Mouse (Mus musculus) spleen, postnatal 10 days (tissue): ENCODE measurements around the gene Actl7a.

Experiments
- DNase-seq, 2 experiments: peaks; one replicate each; pipeline ENCODE4 v3.0.0; 2021 to 2022; ENCODE audit warnings: low spot score in 2 of 2

Gene Actl7a

DNA sequence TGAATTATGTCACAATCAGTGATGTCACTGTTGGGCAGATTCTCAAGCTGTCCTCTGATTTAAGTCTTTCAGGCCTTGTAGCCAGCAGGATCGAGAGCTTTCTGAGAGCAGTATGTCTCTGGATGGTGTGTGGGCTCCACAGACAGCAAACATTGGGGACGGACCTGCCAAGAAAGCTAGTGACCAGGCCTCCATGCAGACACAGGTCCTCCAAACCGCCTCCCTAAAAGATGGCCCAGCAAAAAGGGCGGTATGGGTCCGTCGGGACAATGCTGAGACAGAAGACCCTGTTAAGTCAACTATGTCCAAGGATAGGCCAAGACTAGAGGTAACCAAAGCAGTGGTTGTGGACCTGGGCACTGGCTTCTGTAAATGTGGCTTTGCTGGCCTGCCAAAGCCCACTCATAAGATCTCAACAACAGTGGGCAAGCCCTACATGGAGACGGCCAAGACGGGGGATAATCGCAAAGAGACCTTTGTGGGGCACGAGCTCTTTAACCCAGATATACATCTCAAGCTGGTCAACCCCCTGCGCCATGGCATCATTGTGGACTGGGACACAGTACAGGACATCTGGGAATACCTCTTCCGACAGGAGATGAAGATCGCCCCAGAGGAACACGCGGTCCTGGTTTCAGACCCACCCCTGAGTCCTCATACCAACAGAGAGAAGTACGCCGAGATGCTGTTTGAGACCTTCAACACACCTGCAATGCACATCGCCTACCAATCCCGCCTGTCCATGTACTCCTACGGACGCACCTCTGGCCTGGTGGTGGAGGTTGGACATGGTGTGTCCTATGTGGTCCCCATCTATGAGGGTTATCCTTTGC is at the start of gene Actl7a:
TSS of gene Actl7a (plus strand) at position 51 of the 833 bp plus-strand sequence.
- no peak for DNase-seq

DNA sequence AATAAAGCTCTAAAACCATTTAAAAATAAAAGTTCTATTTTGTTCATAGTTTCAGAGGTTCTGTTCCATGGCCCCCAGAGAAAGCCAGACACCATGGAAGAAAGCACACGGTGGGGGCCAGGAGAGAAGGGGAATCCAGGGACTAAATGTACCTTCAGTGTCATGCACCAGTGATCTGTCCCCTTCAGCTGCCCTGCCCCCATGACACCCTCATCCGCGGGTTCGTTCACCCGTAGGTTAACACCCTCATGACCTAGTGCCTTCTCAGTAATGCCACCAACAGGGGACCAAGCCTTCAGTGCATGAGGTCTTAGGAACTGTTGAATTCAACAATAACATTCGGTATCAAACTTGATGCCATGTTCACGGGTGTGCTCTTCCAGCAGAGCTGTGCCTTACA is 46.8 kb upstream of the Actl7a start:
- DNase-seq = no peak

- no peak for DNase-seq
Observed at GRCm38 (mm10) chr4:56698671-56699070, 44.5 kb upstream of the Actl7a start.

DNA sequence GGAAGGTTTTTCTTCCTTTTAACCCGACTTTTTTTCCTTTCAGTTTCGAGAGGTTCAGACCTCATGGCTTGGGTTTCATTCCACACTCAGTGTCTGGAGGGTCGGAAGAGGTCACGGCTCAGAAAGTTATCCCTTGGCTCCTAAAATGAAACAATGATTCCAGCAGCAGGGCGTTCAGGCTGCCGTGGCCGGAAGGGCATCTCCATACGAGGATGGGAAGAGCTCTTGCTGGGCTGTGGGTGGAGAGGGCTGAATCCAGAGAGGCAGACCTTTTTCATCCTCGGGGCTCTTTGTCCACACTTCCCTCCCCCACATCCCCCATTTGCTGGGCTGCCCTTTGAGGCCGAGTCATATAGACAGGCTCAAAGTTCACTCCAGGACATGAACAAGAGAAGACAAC is 41.0 kb upstream of the Actl7a start:
- no peak for DNase-seq

DNA sequence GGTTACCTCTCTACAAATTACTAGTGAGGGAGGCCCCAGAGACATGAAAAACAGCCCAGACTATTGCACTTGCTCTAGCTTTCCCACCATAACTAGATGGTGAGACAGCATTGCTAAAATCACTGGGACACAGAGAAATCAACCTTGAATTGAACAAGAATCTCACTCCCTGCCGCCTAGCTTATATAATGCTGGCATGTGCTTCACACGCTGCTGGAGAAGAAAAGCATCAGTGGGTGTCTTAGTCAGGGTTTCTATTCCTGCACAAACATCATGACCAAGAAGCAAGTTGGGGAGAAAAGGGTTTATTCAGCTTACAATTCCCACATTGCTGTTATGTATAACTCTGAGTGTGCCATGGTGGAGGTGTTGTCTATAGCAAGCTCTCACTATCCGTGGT is 30.1 kb upstream of the Actl7a start:
- DNase-seq = no peak

DNA sequence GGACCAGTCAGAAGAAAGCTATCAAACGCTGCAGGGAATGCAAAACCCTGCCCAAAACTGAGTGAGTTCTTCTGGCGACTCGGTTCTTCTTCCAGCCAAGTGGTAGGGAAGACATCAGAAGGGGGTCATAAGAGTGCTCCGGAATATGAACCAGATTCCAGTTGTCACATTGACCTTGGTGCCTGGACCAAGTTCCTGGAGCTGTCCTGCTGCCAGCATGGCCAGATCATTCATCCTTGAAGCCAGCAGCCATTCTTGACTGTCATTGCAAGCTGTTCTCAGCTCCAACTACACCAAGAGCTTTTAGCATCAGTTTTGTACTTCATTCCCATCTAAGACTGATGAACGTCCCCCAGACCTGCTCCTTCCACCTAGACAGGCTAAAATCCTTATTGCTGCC is 26.4 kb upstream of the Actl7a start:
- DNase-seq = no peak

DNA sequence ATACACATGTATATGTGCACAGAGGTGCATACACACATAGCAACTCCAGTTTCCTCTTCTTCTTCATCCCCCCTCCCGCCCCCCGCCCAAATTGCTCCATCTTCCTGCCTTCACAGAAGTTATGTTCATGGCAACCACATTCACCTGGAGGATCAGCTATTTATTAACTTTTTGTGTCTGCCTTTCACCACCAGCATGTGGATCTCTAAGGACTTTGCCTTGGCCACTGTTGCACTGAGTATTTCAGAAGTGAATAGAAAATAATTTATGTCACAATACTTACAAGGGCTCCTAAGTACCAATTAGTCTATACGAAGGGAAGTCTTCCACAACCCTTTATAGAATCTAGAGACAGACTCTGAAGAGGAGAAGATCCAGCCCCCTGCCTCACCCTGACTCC is 25.3 kb upstream of the Actl7a start:
- DNase-seq = no peak

GRCm38 (mm10) chr4:56718573-56719442 is 24.4 kb upstream of the Actl7a start:
- DNase-seq = no peak

DNA sequence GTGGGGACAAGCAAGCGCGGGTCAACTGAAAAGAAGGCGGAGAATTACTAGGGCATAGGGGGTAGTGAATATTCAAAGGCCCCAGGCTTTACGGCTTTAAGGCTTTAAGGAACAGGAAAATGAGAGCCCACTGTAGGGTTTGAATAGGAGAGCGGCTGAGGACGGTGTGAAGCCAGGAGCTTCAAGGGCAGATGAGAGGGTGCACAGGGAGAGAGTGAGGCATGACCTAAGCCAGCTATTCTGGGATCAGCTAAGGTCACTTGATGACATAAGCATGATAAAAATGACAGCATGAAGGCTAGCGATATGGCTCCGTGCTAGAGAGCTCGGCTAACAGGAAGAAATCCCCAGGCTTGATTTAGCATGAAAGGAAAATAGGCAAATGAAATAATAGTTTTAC is 23.8 kb upstream of the Actl7a start:
- no peak for DNase-seq

GRCm38 (mm10) chr4:56720403-56720802 is 22.8 kb upstream of the Actl7a start:
- DNase-seq = no peak

DNA sequence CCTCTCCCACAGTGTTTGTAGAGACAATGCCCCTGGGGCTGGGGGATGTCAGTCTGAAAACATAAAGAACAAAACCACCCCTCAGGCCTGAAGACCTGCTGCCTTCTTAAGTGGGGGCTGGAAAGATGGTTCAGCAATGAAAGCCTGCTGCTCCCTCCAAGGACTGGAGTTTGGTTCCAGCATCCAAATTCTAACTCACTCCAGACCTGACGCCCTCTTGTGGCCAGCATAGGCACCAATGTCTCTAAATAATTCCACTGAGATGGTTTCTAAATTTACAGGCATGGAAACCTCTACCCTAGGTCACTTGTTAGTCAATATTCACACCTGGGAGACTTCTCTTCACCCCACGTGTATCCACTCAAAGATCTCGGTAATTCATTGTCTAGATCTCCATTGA is 21.7 kb upstream of the Actl7a start:
- peak in 1 of 2 experiments; percentile 35 for DNase-seq

DNA sequence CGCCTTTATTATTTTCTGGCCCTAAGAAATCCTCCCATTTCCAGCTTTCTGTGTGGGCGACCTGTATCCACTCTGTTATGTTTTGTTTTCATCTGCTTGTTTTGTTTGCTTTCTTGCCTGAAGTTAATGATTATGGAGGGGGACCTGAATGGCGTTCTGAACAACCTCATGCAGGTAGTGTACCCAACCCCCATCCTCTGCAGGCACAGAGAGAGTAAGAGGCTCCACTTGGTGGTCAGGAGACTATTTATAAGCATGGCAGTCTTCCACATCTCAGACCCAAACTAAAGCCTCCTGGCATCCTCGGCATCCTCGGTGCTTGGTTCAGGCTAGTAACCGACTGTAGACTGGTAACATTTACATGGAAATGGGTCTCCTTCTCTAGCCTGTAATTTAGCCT is 20.9 kb upstream of the Actl7a start:
- no peak for DNase-seq

DNA sequence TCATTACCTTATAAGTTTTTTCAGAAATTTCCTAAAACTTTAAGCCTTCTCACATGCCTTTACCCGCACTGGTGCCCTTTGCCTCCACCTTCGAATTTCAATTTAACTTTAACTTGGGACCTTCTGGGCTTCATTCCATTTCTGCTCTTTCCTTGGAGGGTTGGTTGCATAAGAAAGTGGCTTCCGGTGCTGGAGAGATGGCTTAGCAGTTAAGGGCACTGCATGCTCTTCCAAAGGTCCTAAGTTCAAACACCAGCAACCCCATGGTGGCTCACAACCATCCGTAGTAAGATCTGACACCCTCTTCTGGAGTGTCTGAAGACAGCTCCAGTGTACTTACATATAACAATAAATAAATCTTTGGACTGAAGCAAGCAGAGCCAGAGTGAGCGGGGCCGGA is 20.0 kb upstream of the Actl7a start:
- no peak for DNase-seq

GRCm38 (mm10) chr4:56725839-56726238 is 17.4 kb upstream of the Actl7a start:
- DNase-seq = peak in 1 of 2 experiments; percentile 40

GRCm38 (mm10) chr4:56740020-56740485 is 3.2 kb upstream of the Actl7a start, which contains the start of gene Gm26657:
Gene Gm26657, plus strand, starts transcription at chr4:56740070.
- DNase-seq = no peak

GRCm38 (mm10) chr4:56740611-56741010 is 2.6 kb upstream of the Actl7a start:
- DNase-seq = no peak

GRCm38 (mm10) chr4:56741041-56741493 is 2.1 kb upstream of the Actl7a start, which contains the start of gene Actl7b:
Gene Actl7b, minus strand, starts transcription at chr4:56741443.
- no peak for DNase-seq

GRCm38 (mm10) chr4:56742698-56743097 is 515 bp upstream of the Actl7a start:
- DNase-seq = no peak

DNA sequence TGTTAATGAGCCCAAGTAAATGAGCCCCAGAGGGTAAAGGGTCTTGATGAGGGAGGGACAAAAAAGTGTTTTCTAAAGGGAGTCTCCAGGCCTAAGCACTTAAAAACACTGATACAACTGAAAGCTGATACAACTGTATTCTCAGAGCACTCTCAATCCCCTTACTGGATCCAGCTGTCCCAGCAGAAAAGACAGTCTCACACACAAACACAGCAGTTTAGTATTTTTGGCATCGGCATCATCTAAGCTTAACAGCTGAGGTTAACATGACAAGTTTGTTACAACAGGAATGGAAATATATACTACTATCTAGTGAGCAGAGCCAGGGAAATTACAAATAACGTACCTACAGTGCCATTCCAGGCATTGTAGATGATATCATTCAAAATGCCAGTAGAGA is 3.1 kb downstream of the Actl7a start:
- no peak for DNase-seq

DNA sequence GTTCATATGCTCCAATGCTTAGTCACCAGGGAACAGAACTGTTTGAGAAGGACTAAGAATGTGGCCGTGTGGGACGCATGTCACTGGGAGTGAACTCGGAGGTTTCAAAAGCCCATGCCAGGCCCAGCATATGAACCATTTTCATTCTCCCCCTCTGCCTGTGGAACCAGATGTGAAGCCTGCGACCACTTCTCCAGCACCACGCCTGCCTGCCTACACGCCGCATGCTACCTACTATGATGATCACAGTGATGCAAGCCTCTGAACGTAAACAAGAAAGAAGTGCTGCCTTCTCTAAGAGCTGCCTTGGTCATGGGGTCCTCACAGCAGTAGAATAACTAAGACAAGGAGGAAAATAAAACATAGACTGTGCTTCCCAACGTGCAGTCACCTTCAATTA is 4.2 kb downstream of the Actl7a start:
- no peak for DNase-seq

DNA sequence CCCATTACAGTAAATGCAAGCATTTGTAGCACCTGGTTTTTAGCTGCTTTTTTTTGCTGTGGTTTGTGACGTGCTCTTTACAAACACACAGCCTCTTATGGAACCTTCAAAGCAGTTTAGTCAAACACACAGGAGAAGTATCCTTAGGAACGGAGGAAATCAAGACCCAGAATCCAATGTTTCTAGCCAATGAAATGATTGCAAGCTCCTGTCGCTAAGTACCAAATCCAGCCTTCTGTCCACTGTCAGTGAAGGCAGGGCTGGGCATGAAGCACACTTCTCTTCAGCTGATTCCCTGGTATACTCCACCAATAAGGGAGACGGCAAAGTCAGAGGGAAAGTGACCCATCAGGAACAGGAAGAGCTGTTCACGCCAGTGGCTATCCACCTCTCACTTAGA is 12.8 kb downstream of the Actl7a start:
- DNase-seq = no peak

GRCm38 (mm10) chr4:56756966-56757600 is 13.9 kb downstream of the Actl7a start:
- DNase-seq = peak in 1 of 2 experiments; percentile 31
